Mouse (Mus musculus): ENCODE data around the gene Ppp1r1b. TPM values are rescaled to one million over a fixed set of nuclear protein-coding genes. Genes with fewer than 3 reads are reported as not detected.
A peak's percentile ranks its signal among the peaks of the same experiment; 100 is the strongest.

Gene Ppp1r1b
- polyA plus RNA-seq, 1 experiment from 2014 or later = 0.18 TPM

GRCm38 (mm10) chr11:98338507-98338961, 9.7 kb upstream of the Ppp1r1b start:
- H3K9ac ChIP-seq (replicated peaks) = peak overlapping the region; percentile 52
- peaks cover 35% of the 10 kb centered on the region for H3K4me1 ChIP-seq (replicated peaks)
- no peak overlapping the region for H3K27ac ChIP-seq
- peaks cover 94% of the 10 kb centered on the region for H3K27me3 ChIP-seq
- H3K9me3 ChIP-seq = no peaks in the 10 kb centered on the region
- H3K4me3 ChIP-seq (replicated peaks) = peak overlapping the region; percentile 49
- H3K4me2 ChIP-seq = peak overlapping the region; percentile 94
- ATAC-seq (ENCODE audit: insufficient number of reproducible peaks, insufficient read depth, low FRiP score, low TSS enrichment, low read depth) = no peak
- under 1% methylated on average over 46 of the region's 57 CpGs for WGBS
- no peaks in the 10 kb centered on the region for H3K36me3 ChIP-seq

- peak overlapping the region; percentile 52 for H3K9ac ChIP-seq (replicated peaks)
- ATAC-seq (ENCODE audit: insufficient number of reproducible peaks, insufficient read depth, low FRiP score, low TSS enrichment, low read depth) = no peak
- peak overlapping the region; percentile 94 for H3K4me2 ChIP-seq
- peak overlapping the region; percentile 49 for H3K4me3 ChIP-seq (replicated peaks)
- H3K4me1 ChIP-seq (replicated peaks) = peaks cover 32% of the 10 kb centered on the region
- peaks cover 94% of the 10 kb centered on the region for H3K27me3 ChIP-seq
- H3K36me3 ChIP-seq = no peaks in the 10 kb centered on the region
- WGBS = under 1% methylated on average over 19 of the region's 19 CpGs
- no peak overlapping the region for H3K27ac ChIP-seq
- H3K9me3 ChIP-seq = no peaks in the 10 kb centered on the region
These were observed 9.1 kb upstream of the Ppp1r1b start for GRCm38 (mm10) chr11:98339071-98339501.

GRCm38 (mm10) chr11:98339679-98340287, 8.4 kb upstream of the Ppp1r1b start:
- H3K4me2 ChIP-seq = peak overlapping the region; percentile 94
- no peak overlapping the region; the same call in 1 of the 2 replicates for H3K9ac ChIP-seq (replicated peaks)

GRCm38 (mm10) chr11:98340597-98340996, 7.6 kb upstream of the Ppp1r1b start:
- Histone ChIP-seq H3K27ac (no peak overlapping the region), H3K9me3 (no peaks in the 10 kb centered on the region), H3K27me3 (peaks cover 91% of the 10 kb centered on the region), H3K9ac (replicated peaks) (no peak overlapping the region), H3K4me2 (no peak overlapping the region), H3K4me1 (replicated peaks) (peaks cover 27% of the 10 kb centered on the region), H3K4me3 (replicated peaks) (no peak overlapping the region), H3K36me3 (no peaks in the 10 kb centered on the region)
- 10% methylated on average over 3 of the region's 4 CpGs for WGBS
- no peak for ATAC-seq (ENCODE audit: insufficient number of reproducible peaks, insufficient read depth, low FRiP score, low TSS enrichment, low read depth)

More at GRCm38 (mm10) chr11:98339679-98340287, 8.4 kb upstream of the Ppp1r1b start:
- Histone ChIP-seq H3K27me3 (peaks cover 93% of the 10 kb centered on the region), H3K4me1 (replicated peaks) (peaks cover 27% of the 10 kb centered on the region), H3K9me3 (no peaks in the 10 kb centered on the region), H3K36me3 (no peaks in the 10 kb centered on the region), H3K4me3 (replicated peaks) (peak overlapping the region; percentile 49), H3K27ac (no peak overlapping the region)
- 8% methylated on average over 11 of the region's 11 CpGs for WGBS
- no peak for ATAC-seq (ENCODE audit: insufficient number of reproducible peaks, insufficient read depth, low FRiP score, low TSS enrichment, low read depth)

GRCm38 (mm10) chr11:98341174-98341573, 7.0 kb upstream of the Ppp1r1b start:
- Histone ChIP-seq H3K4me3 (replicated peaks) (no peak overlapping the region), H3K27ac (no peak overlapping the region)
- WGBS = 50% methylated on average over 4 of the region's 4 CpGs

GRCm38 (mm10) chr11:98342000-98342945, 5.9 kb upstream of the Ppp1r1b start:
- WGBS = 2% methylated on average over 29 of the region's 29 CpGs
- Histone ChIP-seq H3K4me2 (peak overlapping the region; percentile 56), H3K9ac (replicated peaks) (no peak overlapping the region), H3K27me3 (peaks cover 91% of the 10 kb centered on the region), H3K36me3 (no peaks in the 10 kb centered on the region), H3K4me3 (replicated peaks) (peak overlapping the region; percentile 26), H3K4me1 (replicated peaks) (peaks cover 27% of the 10 kb centered on the region), H3K9me3 (no peaks in the 10 kb centered on the region), H3K27ac (no peak overlapping the region)
- peak; percentile 48 for ATAC-seq (ENCODE audit: insufficient number of reproducible peaks, insufficient read depth, low FRiP score, low TSS enrichment, low read depth)

More at GRCm38 (mm10) chr11:98341174-98341573, 7.0 kb upstream of the Ppp1r1b start:
- Histone ChIP-seq H3K27me3 (peaks cover 91% of the 10 kb centered on the region), H3K4me1 (replicated peaks) (peaks cover 27% of the 10 kb centered on the region), H3K4me2 (no peak overlapping the region), H3K9me3 (no peaks in the 10 kb centered on the region), H3K36me3 (no peaks in the 10 kb centered on the region), H3K9ac (replicated peaks) (no peak overlapping the region)
- ATAC-seq (ENCODE audit: insufficient number of reproducible peaks, insufficient read depth, low FRiP score, low TSS enrichment, low read depth) = no peak

GRCm38 (mm10) chr11:98345253-98345652, 3.0 kb upstream of the Ppp1r1b start:
- Histone ChIP-seq H3K9me3 (no peaks in the 10 kb centered on the region), H3K36me3 (no peaks in the 10 kb centered on the region), H3K27me3 (peaks cover 91% of the 10 kb centered on the region), H3K4me2 (peak overlapping the region; percentile 41), H3K4me1 (replicated peaks) (peaks cover 25% of the 10 kb centered on the region), H3K27ac (no peak overlapping the region), H3K4me3 (replicated peaks) (0 out of 2 replicates have a peak overlapping the region, but pooled peaks have one; percentile 15), H3K9ac (replicated peaks) (no peak overlapping the region)
- ATAC-seq (ENCODE audit: insufficient number of reproducible peaks, insufficient read depth, low FRiP score, low TSS enrichment, low read depth) = no peak
- 1% methylated on average over 14 of the region's 14 CpGs for WGBS

GRCm38 (mm10) chr11:98346168-98346567, 2.0 kb upstream of the Ppp1r1b start:
- Histone ChIP-seq H3K4me2 (no peak overlapping the region), H3K4me3 (replicated peaks) (no peak overlapping the region), H3K9ac (replicated peaks) (no peak overlapping the region), H3K27ac (no peak overlapping the region), H3K27me3 (peaks cover 93% of the 10 kb centered on the region), H3K4me1 (replicated peaks) (peaks cover 25% of the 10 kb centered on the region), H3K9me3 (no peaks in the 10 kb centered on the region), H3K36me3 (no peaks in the 10 kb centered on the region)
- WGBS = 10% methylated on average over 9 of the region's 9 CpGs
- ATAC-seq (ENCODE audit: insufficient number of reproducible peaks, insufficient read depth, low FRiP score, low TSS enrichment, low read depth) = no peak

- no peak overlapping the region for H3K9ac ChIP-seq (replicated peaks)
- H3K4me1 ChIP-seq (replicated peaks) = peaks cover 16% of the 10 kb centered on the region
- H3K36me3 ChIP-seq = no peaks in the 10 kb centered on the region
- H3K9me3 ChIP-seq = no peaks in the 10 kb centered on the region
- 7% methylated on average over 11 of the region's 12 CpGs for WGBS
- H3K27ac ChIP-seq = no peak overlapping the region
- ATAC-seq (ENCODE audit: insufficient number of reproducible peaks, insufficient read depth, low FRiP score, low TSS enrichment, low read depth) = no peak
- H3K27me3 ChIP-seq = peaks cover 93% of the 10 kb centered on the region
- H3K4me2 ChIP-seq = peak overlapping the region; percentile 85
- peak overlapping the region; percentile 47; the same call in 1 of the 2 replicates for H3K4me3 ChIP-seq (replicated peaks)
These were observed 670 bp upstream of the Ppp1r1b start for GRCm38 (mm10) chr11:98347385-98348082.

GRCm38 (mm10) chr11:98349308-98349707, 1.1 kb downstream of the Ppp1r1b start:
- H3K27ac ChIP-seq = no peak overlapping the region
- no peaks in the 10 kb centered on the region for H3K36me3 ChIP-seq
- H3K27me3 ChIP-seq = peaks cover 97% of the 10 kb centered on the region
- peaks cover 23% of the 10 kb centered on the region for H3K4me1 ChIP-seq (replicated peaks)
- peak overlapping the region; percentile 47 for H3K4me3 ChIP-seq (replicated peaks)
- H3K4me2 ChIP-seq = peak overlapping the region; percentile 85
- ATAC-seq (ENCODE audit: insufficient number of reproducible peaks, insufficient read depth, low FRiP score, low TSS enrichment, low read depth) = no peak
- WGBS = 1% methylated on average over 9 of the region's 9 CpGs
- H3K9me3 ChIP-seq = no peaks in the 10 kb centered on the region
- no peak overlapping the region for H3K9ac ChIP-seq (replicated peaks)
